Mouse (Mus musculus) induced T-regulatory cell, adult 2 months (primary cell): Measurements from ENCODE around the gene Tspan1.
A peak's percentile ranks its signal among the peaks of the same experiment; 100 is the strongest.

ENCODE experiments used
- DNase-seq: peaks from one replicate; pipeline ENCODE4 v3.0.0-alpha.2; 2012; ENCODE audit warnings: low read depth

The Tspan1 gene

GRCm38 (mm10) chr4:116167404-116167803 lies at the start of gene Tspan1:
Gene Tspan1 (minus strand): TSS chr4:116167601.
- no peak for DNase-seq

- no peak for DNase-seq
These were observed 49.6 kb upstream of the Tspan1 start for GRCm38 (mm10) chr4:116217046-116217445.

- no peak for DNase-seq
These were observed 48.6 kb upstream of the Tspan1 start for GRCm38 (mm10) chr4:116215895-116216605.

- DNase-seq: no peak
These were observed 41.5 kb upstream of the Tspan1 start for GRCm38 (mm10) chr4:116208891-116209290.

GRCm38 (mm10) chr4:116206531-116206930 lies 39.1 kb upstream of the Tspan1 start:
- no peak for DNase-seq

GRCm38 (mm10) chr4:116204422-116204821 lies 37.0 kb upstream of the Tspan1 start:
- DNase-seq: no peak

GRCm38 (mm10) chr4:116198422-116198821 lies 31.0 kb upstream of the Tspan1 start:
- DNase-seq: no peak

GRCm38 (mm10) chr4:116193583-116194383 lies 26.4 kb upstream of the Tspan1 start:
- DNase-seq: no peak

GRCm38 (mm10) chr4:116192286-116192835 lies 25.0 kb upstream of the Tspan1 start:
- no peak for DNase-seq

- peak; percentile 71 for DNase-seq
These were observed 17.7 kb upstream of the Tspan1 start for GRCm38 (mm10) chr4:116185083-116185482.

GRCm38 (mm10) chr4:116182745-116183144 lies 15.3 kb upstream of the Tspan1 start:
- DNase-seq: no peak

- DNase-seq: no peak
These were observed 14.7 kb upstream of the Tspan1 start for GRCm38 (mm10) chr4:116182079-116182478.

- DNase-seq: no peak
These were observed 9.7 kb upstream of the Tspan1 start for GRCm38 (mm10) chr4:116177140-116177539.

- no peak for DNase-seq
These were observed 9.2 kb upstream of the Tspan1 start for GRCm38 (mm10) chr4:116176543-116176988.

- no peak for DNase-seq
These were observed 8.5 kb upstream of the Tspan1 start for GRCm38 (mm10) chr4:116175711-116176542.

GRCm38 (mm10) chr4:116175136-116175535 lies 7.7 kb upstream of the Tspan1 start:
- no peak for DNase-seq

GRCm38 (mm10) chr4:116174466-116175116 lies 7.2 kb upstream of the Tspan1 start:
- no peak for DNase-seq

- DNase-seq: no peak
These were observed 6.4 kb upstream of the Tspan1 start for GRCm38 (mm10) chr4:116173752-116174151.

GRCm38 (mm10) chr4:116173072-116173471 lies 5.7 kb upstream of the Tspan1 start, which contains the start of the genes 1700042G07Rik and Gm49337:
Gene 1700042G07Rik (plus strand): TSS chr4:116173372.
Gene Gm49337 (plus strand): TSS chr4:116173384.
- DNase-seq: no peak

GRCm38 (mm10) chr4:116169353-116169672 lies 1.9 kb upstream of the Tspan1 start:
- DNase-seq: no peak

GRCm38 (mm10) chr4:116168617-116169352 lies 1.4 kb upstream of the Tspan1 start:
- peak; percentile 79 for DNase-seq
